Comparison of ENCODE assay signal across 8 mouse cellular contexts in the genomic region with DNA sequence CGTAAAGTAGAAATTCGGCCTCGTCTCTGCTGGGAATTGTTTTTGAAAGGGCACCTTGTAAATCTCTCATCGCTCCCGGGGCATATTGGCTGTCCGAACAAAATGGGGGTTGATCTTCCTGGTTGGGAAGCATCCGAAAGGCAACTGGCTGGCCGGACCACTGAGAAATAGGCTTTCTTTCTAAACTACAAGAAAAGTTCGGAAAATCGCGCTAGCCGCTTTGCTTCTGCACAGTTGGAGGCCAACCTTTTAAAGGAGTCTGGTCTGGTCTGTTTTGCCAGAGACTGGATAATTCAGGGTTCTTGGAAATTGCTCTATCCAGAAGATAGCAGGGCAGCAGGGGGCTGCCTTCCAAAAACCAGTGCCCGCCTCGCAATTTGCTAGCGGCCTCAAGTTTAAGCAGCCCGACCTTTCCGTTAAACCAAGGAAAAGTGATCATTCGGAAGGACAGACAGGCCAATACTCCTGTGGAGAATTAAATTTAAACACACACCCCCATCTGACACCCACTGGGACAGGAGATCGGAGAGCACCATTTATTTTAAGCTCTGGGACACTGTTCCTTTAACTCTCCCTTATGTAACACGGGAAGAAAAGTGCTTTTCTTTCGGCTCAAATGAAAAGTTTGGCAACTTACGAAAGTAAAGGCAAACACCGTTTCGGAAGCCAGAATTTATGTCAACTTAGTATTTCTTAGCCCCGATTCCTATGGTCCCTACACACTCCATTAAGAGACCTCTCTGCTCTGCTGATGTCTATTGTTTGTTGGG. TPM values are rescaled to one million over a fixed set of nuclear protein-coding genes. Genes with fewer than 3 reads are reported as not detected.
A peak's percentile ranks its signal among the peaks of the same experiment; 100 is the strongest.
DNase-seq lines count a peak whose midpoint lies in the region; ATAC-seq and TF ChIP-seq lines count a peak whose summit lies in the region.

No protein-coding gene starts in this region.

- 0 out of 2 replicates have a peak overlapping the region, but pooled peaks have one; percentile 42 for H3K27ac ChIP-seq in kidney, postnatal 0 days
- H3K27ac ChIP-seq in embryonic facial prominence, embryonic 13.5 days: no peak overlapping the region
- peak overlapping the region; percentile 93 for H3K27ac ChIP-seq in hindbrain, embryonic 11.5 days (ENCODE audit: low read depth, low read length)
- peak overlapping the region; percentile 74; the same call in 1 of the 2 replicates for H3K27ac ChIP-seq in neural tube, embryonic 13.5 days (replicated peaks)

- peaks cover 90% of the 10 kb centered on the region for H3K27me3 ChIP-seq in kidney, postnatal 0 days (ENCODE audit: insufficient read depth, low read length)
- H3K27me3 ChIP-seq in embryonic facial prominence, embryonic 13.5 days: peaks cover 94% of the 10 kb centered on the region
- peaks cover 35% of the 10 kb centered on the region for H3K27me3 ChIP-seq in hindbrain, embryonic 11.5 days (ENCODE audit: control insufficient read depth, insufficient read depth, low read length)
- H3K27me3 ChIP-seq in neural tube, embryonic 13.5 days: peaks cover 94% of the 10 kb centered on the region

- WGBS in kidney, postnatal 0 days: 2% methylated on average over 25 of the region's 25 CpGs
- WGBS in embryonic facial prominence, embryonic 13.5 days: 1% methylated on average over 25 of the region's 25 CpGs
- WGBS in hindbrain, embryonic 11.5 days: under 1% methylated on average over 25 of the region's 25 CpGs
- WGBS in neural tube, embryonic 13.5 days: under 1% methylated on average over 25 of the region's 25 CpGs

- peak overlapping the region; percentile 43 for H3K4me3 ChIP-seq in kidney, postnatal 0 days (replicated peaks; ENCODE audit: low read depth, low read length)
- peak overlapping the region; percentile 54 for H3K4me3 ChIP-seq in embryonic facial prominence, embryonic 13.5 days
- peak overlapping the region; percentile 88 for H3K4me3 ChIP-seq in hindbrain, embryonic 11.5 days (ENCODE audit: low read depth, low read length)
- peak overlapping the region; percentile 52 for H3K4me3 ChIP-seq in neural tube, embryonic 13.5 days

- no peaks in the 10 kb centered on the region for H3K9me3 ChIP-seq in kidney, postnatal 0 days (replicated peaks; ENCODE audit: low read length)
- no peaks in the 10 kb centered on the region for H3K9me3 ChIP-seq in embryonic facial prominence, embryonic 13.5 days
- no peaks in the 10 kb centered on the region for H3K9me3 ChIP-seq in hindbrain, embryonic 11.5 days (ENCODE audit: control insufficient read depth, low read length)
- no peaks in the 10 kb centered on the region for H3K9me3 ChIP-seq in neural tube, embryonic 13.5 days

- H3K4me2 ChIP-seq in kidney, postnatal 0 days (ENCODE audit: low read length): peak overlapping the region; percentile 61; the same call in 1 of the 2 replicates
- peak overlapping the region; percentile 85 for H3K4me2 ChIP-seq in embryonic facial prominence, embryonic 13.5 days
- peak overlapping the region; percentile 77 for H3K4me2 ChIP-seq in hindbrain, embryonic 11.5 days (replicated peaks; ENCODE audit: low read depth, low read length)
- H3K4me2 ChIP-seq in neural tube, embryonic 13.5 days: peak overlapping the region; percentile 70

- peak overlapping the region; percentile 58; the same call in 1 of the 2 replicates for H3K9ac ChIP-seq in kidney, postnatal 0 days (ENCODE audit: low read depth, low read length)
- H3K9ac ChIP-seq in embryonic facial prominence, embryonic 13.5 days: peak overlapping the region; percentile 73
- H3K9ac ChIP-seq in hindbrain, embryonic 11.5 days (ENCODE audit: low read depth, low read length): peak overlapping the region; percentile 83
- H3K9ac ChIP-seq in neural tube, embryonic 13.5 days: peak overlapping the region; percentile 79

- TF ChIP-seq CTCF in kidney, postnatal 0 days (IDR thresholded peaks at IDR 0.05; ENCODE audit: low read depth): no peak

- peak; percentile 25 for DNase-seq in kidney, postnatal 0 days (ENCODE audit: low spot score)
- no peak for DNase-seq in kidney, postnatal 25 days
- DNase-seq in hindbrain, embryonic 11.5 days (ENCODE audit: low spot score): peak; percentile 68
- DNase-seq in urinary bladder, postnatal 14 days (ENCODE audit: low spot score): no peak
- no peak for DNase-seq in left cerebral cortex, adult 11 months (ENCODE audit: low spot score)

- peaks cover 11% of the 10 kb centered on the region; the same call in 1 of the 2 replicates for H3K4me1 ChIP-seq in kidney, postnatal 0 days (replicated peaks; ENCODE audit: insufficient read depth, low read length)
- H3K4me1 ChIP-seq in embryonic facial prominence, embryonic 13.5 days: peaks cover 44% of the 10 kb centered on the region
- H3K4me1 ChIP-seq in hindbrain, embryonic 11.5 days (replicated peaks; ENCODE audit: control insufficient read depth, insufficient read depth, low read length): peaks cover 2% of the 10 kb centered on the region; the same call in 1 of the 2 replicates
- peaks cover 65% of the 10 kb centered on the region for H3K4me1 ChIP-seq in neural tube, embryonic 13.5 days (replicated peaks)

- H3K36me3 ChIP-seq in kidney, postnatal 0 days (ENCODE audit: insufficient read depth, low read length): no peaks in the 10 kb centered on the region
- no peaks in the 10 kb centered on the region for H3K36me3 ChIP-seq in embryonic facial prominence, embryonic 13.5 days
- no peaks in the 10 kb centered on the region for H3K36me3 ChIP-seq in hindbrain, embryonic 11.5 days (ENCODE audit: control insufficient read depth, insufficient read depth, low read length)
- no peaks in the 10 kb centered on the region for H3K36me3 ChIP-seq in neural tube, embryonic 13.5 days

- ATAC-seq in kidney, postnatal 0 days (replicated peaks; ENCODE audit: low FRiP score, low read depth): no peak
- no peak for ATAC-seq in embryonic facial prominence, embryonic 13.5 days (ENCODE audit: insufficient number of reproducible peaks, insufficient read depth, low FRiP score, low TSS enrichment, low read depth)
- no peak for ATAC-seq in hindbrain, embryonic 11.5 days (ENCODE audit: low FRiP score)
- ATAC-seq in neural tube, embryonic 13.5 days (ENCODE audit: low read depth): no peak
- no peak for ATAC-seq in cerebellum, adult (ENCODE audit: insufficient number of reproducible peaks, low FRiP score, low TSS enrichment)

RNA-seq across cellular contexts. Expression of a gene that starts 1.4 kb away (rescaled TPM):
- polyA plus RNA-seq in kidney, postnatal 0 days (2015; fragmentation: Nextera tagmentation; extraction: Ambion mirVana): 6.8 and 8.9 TPM in 2 replicates
- polyA plus RNA-seq in embryonic facial prominence, embryonic 13.5 days (2015; fragmentation: Nextera tagmentation; extraction: Ambion mirVana): 3.5 and 7.6 TPM in 2 replicates
- polyA plus RNA-seq in hindbrain, embryonic 11.5 days (2014; fragmentation: Nextera tagmentation; extraction: Ambion mirVana): 6.7 and 7.1 TPM in 2 replicates
- polyA plus RNA-seq in neural tube, embryonic 13.5 days (2015; fragmentation: Nextera tagmentation; extraction: Ambion mirVana): 2.9 and 3.8 TPM in 2 replicates

Comparison
In these comparisons a context has a peak if more than half of its experiments do, and no peak if none do; other contexts are left out.
1. DNase-seq: peak in kidney, postnatal 0 days (single experiment) and hindbrain, embryonic 11.5 days (single experiment); none in kidney, postnatal 25 days (0 of 2), urinary bladder, postnatal 14 days (single experiment) and left cerebral cortex, adult 11 months (single experiment).
2. Peak in every context shown above with its lines, with median percentiles within 50 percentile points of each other: H3K4me2 ChIP-seq, H3K4me3 ChIP-seq and H3K9ac ChIP-seq.